In the genomic region with DNA sequence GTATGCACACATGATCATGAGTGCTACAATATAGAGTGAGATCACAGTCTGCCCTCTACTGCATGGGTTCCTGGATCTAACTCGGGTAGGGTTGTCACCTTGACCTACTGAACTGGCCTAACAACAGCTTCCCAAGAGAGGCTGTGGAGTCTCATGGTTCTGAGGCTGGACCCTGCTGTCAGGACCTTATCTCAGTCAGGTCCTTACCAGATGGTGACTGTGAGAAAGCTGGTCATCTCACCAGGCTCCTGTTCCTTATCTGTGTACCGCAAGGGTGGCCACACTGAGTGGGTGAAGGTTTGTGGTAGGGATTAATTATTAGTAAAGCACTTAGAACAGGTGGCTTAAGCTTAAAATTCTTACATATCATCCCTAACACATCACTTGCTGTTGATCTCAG, we compare ENCODE assay signal across 16 mouse cellular contexts. TPM values are rescaled to one million over a fixed set of nuclear protein-coding genes. Genes with fewer than 3 reads are reported as not detected.
DNase-seq lines count a peak whose midpoint lies in the region; ATAC-seq and TF ChIP-seq lines count a peak whose summit lies in the region.
"Had no signal": no experiment of that assay in that cellular context is flagged by ENCODE, and none has a peak within 500 bp of the region (broad histone marks: within the 10 kb centered on the region; RNA-seq: fewer than 3 reads in every experiment).

No protein-coding gene starts in this region.

- TF ChIP-seq CTCF in kidney, adult 2 months (conservative IDR thresholded peaks at IDR 0.05; ENCODE audit: insufficient read depth, insufficient read length, low read depth, low read length), result no peak

- peak; percentile 67; the same call in 1 of the 2 replicates for ATAC-seq in kidney, embryonic 15.5 days (replicated peaks; ENCODE audit: low FRiP score)
- ATAC-seq in stomach, embryonic 14.5 days (ENCODE audit: insufficient number of reproducible peaks, insufficient read depth, low FRiP score, low read depth), result peak; percentile 78; the same call in 1 of the 2 replicates
- no peak for ATAC-seq in neural tube, embryonic 15.5 days (ENCODE audit: low FRiP score)
- ATAC-seq: activated CD4-positive, CD25-positive, alpha-beta regulatory T cell, adult 4 months; hindbrain, postnatal 0 days had no signal

- WGBS in kidney, embryonic 15.5 days, result 81% methylated on average over 2 of the region's 2 CpGs
- WGBS in kidney, adult 2 months, result 50% methylated on average over 2 of the region's 2 CpGs
- 86% methylated on average over 2 of the region's 2 CpGs for WGBS in stomach, embryonic 14.5 days
- 87% methylated on average over 2 of the region's 2 CpGs for WGBS in neural tube, embryonic 15.5 days

- no peaks in the 10 kb centered on the region for H3K27me3 ChIP-seq in kidney, embryonic 15.5 days
- H3K27me3 ChIP-seq in kidney, adult 2 months (replicated peaks; ENCODE audit: control insufficient read depth, insufficient read depth, low read length), result no peaks in the 10 kb centered on the region
- no peaks in the 10 kb centered on the region for H3K27me3 ChIP-seq in stomach, embryonic 14.5 days (ENCODE audit: control insufficient read depth, insufficient read depth, low read length)
- H3K27me3 ChIP-seq in neural tube, embryonic 15.5 days (replicated peaks), result no peaks in the 10 kb centered on the region

- no peak overlapping the region for H3K4me2 ChIP-seq in kidney, embryonic 15.5 days
- no peak overlapping the region for H3K4me2 ChIP-seq in stomach, embryonic 14.5 days (replicated peaks; ENCODE audit: low read depth, low read length)
- H3K4me2 ChIP-seq in neural tube, embryonic 15.5 days, result no peak overlapping the region
- H3K4me2 ChIP-seq: lung, embryonic 14.5 days had no signal

- no peaks in the 10 kb centered on the region for H3K36me3 ChIP-seq in kidney, embryonic 15.5 days
- H3K36me3 ChIP-seq in kidney, adult 2 months (ENCODE audit: control insufficient read depth, insufficient read depth, low read length), result no peaks in the 10 kb centered on the region
- H3K36me3 ChIP-seq in stomach, embryonic 14.5 days (ENCODE audit: control insufficient read depth, insufficient read depth, low read length), result no peaks in the 10 kb centered on the region
- no peaks in the 10 kb centered on the region for H3K36me3 ChIP-seq in neural tube, embryonic 15.5 days
- H3K36me3 ChIP-seq: midbrain, embryonic 10.5 days had no signal

- no peak for DNase-seq in kidney, adult 2 months
- peak; percentile 79 for DNase-seq in c-Kit-negative CD71-positive TER-119-positive erythroid progenitor cells, embryonic 14.5 days (ENCODE audit: low read depth, low spot score)
- peak; percentile 86 for DNase-seq in liver
- DNase-seq in layer of hippocampus, adult 8-10 months (ENCODE audit: low spot score in 2 of 2), result no peak
- DNase-seq: cerebellum, adult 2 months; gastrocnemius, postnatal 25 days; heart, postnatal 10 days; left cerebral cortex, postnatal 4 days; lung, embryonic 14.5 days had no signal

- H3K9ac ChIP-seq in kidney, embryonic 15.5 days, result no peak overlapping the region
- H3K9ac ChIP-seq in stomach, embryonic 14.5 days (replicated peaks; ENCODE audit: low read depth, low read length), result no peak overlapping the region
- H3K9ac ChIP-seq in neural tube, embryonic 15.5 days (replicated peaks), result no peak overlapping the region
- H3K9ac ChIP-seq: lung, embryonic 14.5 days had no signal

- no peak overlapping the region for H3K4me3 ChIP-seq in kidney, embryonic 15.5 days (replicated peaks)
- H3K4me3 ChIP-seq in kidney, adult 2 months (ENCODE audit: insufficient read depth, low read depth, low read length), result no peak overlapping the region
- H3K4me3 ChIP-seq in stomach, embryonic 14.5 days (ENCODE audit: low read depth, low read length), result no peak overlapping the region
- no peak overlapping the region for H3K4me3 ChIP-seq in neural tube, embryonic 15.5 days (replicated peaks)
- H3K4me3 ChIP-seq: midbrain, embryonic 10.5 days had no signal

- H3K9me3 ChIP-seq in kidney, embryonic 15.5 days (replicated peaks), result no peaks in the 10 kb centered on the region
- no peaks in the 10 kb centered on the region for H3K9me3 ChIP-seq in stomach, embryonic 14.5 days (ENCODE audit: control insufficient read depth, low read depth, low read length)
- H3K9me3 ChIP-seq in neural tube, embryonic 15.5 days (replicated peaks), result no peaks in the 10 kb centered on the region
- H3K9me3 ChIP-seq: midbrain, embryonic 10.5 days had no signal

- peaks cover 16% of the 10 kb centered on the region for H3K4me1 ChIP-seq in kidney, embryonic 15.5 days
- peaks cover 12% of the 10 kb centered on the region for H3K4me1 ChIP-seq in kidney, adult 2 months (ENCODE audit: control insufficient read depth, insufficient read depth, low read length)
- H3K4me1 ChIP-seq in stomach, embryonic 14.5 days (ENCODE audit: control insufficient read depth, insufficient read depth, low read length), result 0 out of 2 replicates have a peak, but pooled peaks cover 4% of the 10 kb centered on the region
- H3K4me1 ChIP-seq in neural tube, embryonic 15.5 days, result no peaks in the 10 kb centered on the region
- H3K4me1 ChIP-seq: midbrain, embryonic 10.5 days had no signal

- TF ChIP-seq POLR2A in kidney, adult 2 months (IDR thresholded peaks at IDR 0.05; ENCODE audit: low read depth, low read length), result no peak

- no peak overlapping the region for H3K27ac ChIP-seq in kidney, embryonic 15.5 days
- H3K27ac ChIP-seq in kidney, adult 2 months (ENCODE audit: insufficient read depth, low read depth, low read length), result no peak overlapping the region
- no peak overlapping the region for H3K27ac ChIP-seq in stomach, embryonic 14.5 days (ENCODE audit: low read length)
- no peak overlapping the region for H3K27ac ChIP-seq in neural tube, embryonic 15.5 days (replicated peaks)
- H3K27ac ChIP-seq: hindbrain, postnatal 0 days; kidney, postnatal 0 days; midbrain, embryonic 10.5 days had no signal

RNA-seq across cellular contexts. Expression of a gene that starts 49.8 kb away (rescaled TPM):
- polyA plus RNA-seq in kidney, embryonic 15.5 days (2015; fragmentation: Nextera tagmentation; extraction: Ambion mirVana), result 12.2 and 12.3 TPM in 2 replicates
- 13.2 and 16.8 TPM in 2 replicates for polyA plus RNA-seq in kidney, adult 2 months (2012; rRNA removed)
- 5.9 and 6.8 TPM in 2 replicates for polyA plus RNA-seq in stomach, embryonic 14.5 days (2014; fragmentation: Nextera tagmentation; extraction: Ambion mirVana)
- 1.7 and 5.8 TPM in 2 replicates for polyA plus RNA-seq in neural tube, embryonic 15.5 days (2015; fragmentation: Nextera tagmentation; extraction: Ambion mirVana)
- total RNA-seq in layer of hippocampus, adult 8-10 months (2022), result 10 to 100 TPM; 19.5 to 24.0 (median 21.1) TPM

Comparison
In these comparisons a context has a peak if more than half of its experiments do, and no peak if none do; other contexts are left out.
1. DNase-seq: peak in c-Kit-negative CD71-positive TER-119-positive erythroid progenitor cells, embryonic 14.5 days (single experiment) and liver (single experiment); none in kidney, adult 2 months (single experiment) and layer of hippocampus, adult 8-10 months (0 of 2).